Mouse (Mus musculus) intestine, embryonic 15.5 days (tissue): ENCODE results near the gene Zdhhc17. TPM values are rescaled to one million over a fixed set of nuclear protein-coding genes. Genes with fewer than 3 reads are reported as not detected.

Experiments
- ATAC-seq: fragments of 200-750 bp; cut with Nextera tagmentation; 2 replicates; pipeline ENCODE4 v1.8.0; 2017; ENCODE audit warnings: moderate TSS enrichment, moderate library complexity
- H3K27ac ChIP-seq: fragments of 300-500 bp; sonication (generic); 2 replicates; pipeline ENCODE4 v1.5.1; 2015; ENCODE audit warnings: mild to moderate bottlenecking, inconsistent platforms
- H3K27me3 ChIP-seq: fragments of 300-500 bp; sonication (generic); replicated peaks from 2 replicates; pipeline ENCODE4 v1.6.1; 2015; ENCODE audit warnings: inconsistent platforms
- H3K36me3 ChIP-seq: fragments of 300-500 bp; sonication (generic); 2 replicates; pipeline ENCODE4 v1.6.1; 2015; ENCODE audit warnings: inconsistent platforms
- H3K4me1 ChIP-seq: fragments of 300-500 bp; sonication (generic); replicated peaks from 2 replicates; pipeline ENCODE4 v1.6.1; 2015; ENCODE audit warnings: inconsistent platforms
- H3K4me2 ChIP-seq: fragments of 300-500 bp; sonication (generic); replicated peaks from 2 replicates; pipeline ENCODE4 v1.6.1; 2015; ENCODE audit warnings: mild to moderate bottlenecking, inconsistent platforms
- H3K4me3 ChIP-seq: fragments of 300-500 bp; sonication (generic); replicated peaks from 2 replicates; pipeline ENCODE4 v1.5.1; 2015; ENCODE audit warnings: inconsistent platforms
- H3K9ac ChIP-seq: fragments of 300-500 bp; sonication (generic); 2 replicates; pipeline ENCODE4 v1.6.1; 2015; ENCODE audit warnings: inconsistent platforms
- H3K9me3 ChIP-seq: fragments of 300-500 bp; sonication (generic); 2 replicates; pipeline ENCODE4 v1.6.1; 2016; ENCODE audit warnings: inconsistent platforms
- WGBS: fragments of 180-500 bp; shearing (Covaris S2); methylation state at CpG from one replicate; pipeline ENCODE4 v1.1.7; 2015; 5-methylcytosine and 5-hydroxymethylcytosine counted together
- polyA plus RNA-seq: library from polyadenylated mRNA; unstranded; fragments of >200 nt; fragmentation: Nextera tagmentation; extraction: Ambion mirVana; gene quantifications from 2 replicates; pipeline ENCODE4 v1.2.1, GENCODE M21; 2015

The Zdhhc17 gene
- polyA plus RNA-seq, 1 experiment from 2014 or later: 19.3 TPM

GRCm38 (mm10) chr10:110899744-110900501 lies 110.0 kb downstream of the Zdhhc17 start:
- ATAC-seq: peak; percentile 45
- Histone ChIP-seq H3K27ac (no peak overlapping the region), H3K36me3 (no peaks in the 10 kb centered on the region), H3K9me3 (no peaks in the 10 kb centered on the region), H3K4me3 (no peak overlapping the region), H3K27me3 (no peaks in the 10 kb centered on the region), H3K4me2 (no peak overlapping the region), H3K4me1 (no peaks in the 10 kb centered on the region), H3K9ac (no peak overlapping the region)
- WGBS: 32% methylated on average over 13 of the region's 13 CpGs

Other genes with a start within 250 kb of the Zdhhc17 start
- gene Csrp2, start 90.4 kb downstream of the Zdhhc17 start, polyA plus RNA-seq: 273 and 278 TPM in 2 replicates
- gene Osbpl8, start 154.6 kb upstream of the Zdhhc17 start, polyA plus RNA-seq: 4.8 and 5.4 TPM in 2 replicates